Mouse (Mus musculus): Measurements from ENCODE around the gene Fndc3b. TPM values are rescaled to one million over a fixed set of nuclear protein-coding genes. Genes with fewer than 3 reads are reported as not detected.

The Fndc3b gene
- polyA plus RNA-seq, 1 experiment from 2014 or later = 28.0 TPM

DNA sequence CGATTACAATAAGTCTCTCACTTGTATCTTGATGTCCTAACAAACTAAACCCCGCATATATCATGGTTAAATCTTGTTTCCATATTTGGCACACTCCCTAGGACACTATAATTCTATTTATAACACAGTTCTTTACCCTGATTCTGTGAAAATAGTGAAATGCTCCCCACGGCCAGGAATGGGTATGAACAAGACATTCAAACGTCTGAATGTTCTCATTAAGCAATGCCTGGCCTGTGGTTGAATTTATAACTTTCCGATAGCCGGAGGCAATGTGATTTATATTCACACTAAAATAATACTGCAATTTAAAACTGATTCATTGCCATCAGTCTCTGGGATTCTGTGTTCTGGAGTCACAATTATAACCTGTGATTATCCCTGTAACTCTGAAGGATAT, 5.3 kb downstream of the Fndc3b start:
- Histone ChIP-seq H3K27ac (no peak overlapping the region), H3K27me3 (no peaks in the 10 kb centered on the region), H3K4me1 (peaks cover 16% of the 10 kb centered on the region; the same call in 1 of the 2 replicates), H3K36me3 (no peaks in the 10 kb centered on the region), H3K9me3 (no peaks in the 10 kb centered on the region), H3K4me3 (no peak overlapping the region), H3K4me2 (replicated peaks) (no peak overlapping the region), H3K9ac (no peak overlapping the region)
- WGBS = 80% methylated on average over 6 of the region's 6 CpGs
- ATAC-seq (ENCODE audit: insufficient number of reproducible peaks, insufficient read depth, low FRiP score, low TSS enrichment) = no peak

DNA sequence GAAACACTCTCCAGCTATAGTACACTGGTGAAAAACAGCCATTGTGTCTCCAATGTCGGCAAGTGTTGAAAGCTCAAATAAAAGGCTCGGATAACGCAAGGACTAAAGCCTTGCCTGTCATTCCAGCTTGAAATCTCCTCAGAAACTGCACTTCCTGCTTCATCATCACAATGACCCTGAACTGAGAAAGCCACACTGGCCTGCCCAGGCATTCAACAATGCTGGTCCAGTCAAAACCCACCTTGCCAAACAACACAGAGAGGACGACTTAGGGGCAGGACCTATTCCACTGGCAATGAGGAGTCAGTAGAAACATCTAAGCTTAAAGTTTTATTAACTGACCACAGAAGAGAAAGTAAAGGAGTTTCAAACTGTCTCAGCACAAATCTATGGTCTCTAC, 6.1 kb downstream of the Fndc3b start:
- WGBS = 59% methylated on average over 4 of the region's 4 CpGs
- Histone ChIP-seq H3K27me3 (no peaks in the 10 kb centered on the region), H3K4me2 (replicated peaks) (no peak overlapping the region), H3K4me3 (no peak overlapping the region), H3K9ac (no peak overlapping the region), H3K9me3 (no peaks in the 10 kb centered on the region), H3K4me1 (peaks cover 16% of the 10 kb centered on the region; the same call in 1 of the 2 replicates), H3K27ac (no peak overlapping the region), H3K36me3 (no peaks in the 10 kb centered on the region)
- no peak for ATAC-seq (ENCODE audit: insufficient number of reproducible peaks, insufficient read depth, low FRiP score, low TSS enrichment)

DNA sequence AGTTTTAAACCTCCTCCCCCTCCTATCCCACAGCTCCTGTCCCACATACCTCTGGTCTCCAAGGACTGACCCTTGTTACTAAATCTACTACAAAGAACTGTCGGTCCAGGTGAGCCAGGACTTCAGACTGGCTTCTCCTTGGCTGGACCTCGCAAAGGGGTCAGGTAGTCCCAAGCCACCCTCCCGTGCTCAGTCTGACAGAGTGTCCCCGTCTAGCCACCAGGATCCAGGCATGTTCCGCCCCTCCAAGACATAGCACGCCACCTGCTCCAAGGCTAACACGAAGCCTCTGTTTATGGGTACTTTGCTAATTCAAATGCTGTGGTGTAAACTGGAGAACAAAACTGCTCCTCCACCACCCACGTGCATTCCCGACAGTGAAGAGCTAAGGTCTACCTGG, 6.5 kb downstream of the Fndc3b start:
- no peak for ATAC-seq (ENCODE audit: insufficient number of reproducible peaks, insufficient read depth, low FRiP score, low TSS enrichment)
- Histone ChIP-seq H3K4me2 (replicated peaks) (no peak overlapping the region), H3K27me3 (no peaks in the 10 kb centered on the region), H3K36me3 (no peaks in the 10 kb centered on the region), H3K4me3 (no peak overlapping the region), H3K9me3 (no peaks in the 10 kb centered on the region), H3K9ac (no peak overlapping the region), H3K27ac (no peak overlapping the region), H3K4me1 (peaks cover 16% of the 10 kb centered on the region; the same call in 1 of the 2 replicates)
- 85% methylated on average over 9 of the region's 9 CpGs for WGBS

DNA sequence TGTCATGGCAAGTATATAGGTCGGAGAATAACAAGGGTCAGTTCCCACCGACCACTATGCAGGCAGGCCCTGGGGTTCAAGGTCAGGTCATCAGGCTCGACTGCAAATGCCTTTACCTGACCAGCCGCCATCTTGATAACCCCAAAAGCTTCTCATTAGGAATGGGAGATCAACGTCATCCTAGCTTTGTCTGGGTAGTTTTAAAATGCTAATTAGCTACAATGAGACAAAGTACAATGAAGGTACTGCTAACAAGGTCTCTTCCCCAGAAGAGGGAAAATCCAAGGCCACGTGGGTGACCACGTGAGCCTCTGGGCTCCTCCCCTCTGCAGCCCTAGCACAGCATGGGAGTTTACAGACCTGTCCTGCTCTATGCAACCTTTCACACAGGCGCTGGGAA, 7.6 kb downstream of the Fndc3b start:
- Histone ChIP-seq H3K4me2 (replicated peaks) (no peak overlapping the region), H3K4me3 (no peak overlapping the region), H3K4me1 (peaks cover 15% of the 10 kb centered on the region; the same call in 1 of the 2 replicates), H3K27ac (no peak overlapping the region), H3K9me3 (no peaks in the 10 kb centered on the region), H3K27me3 (no peaks in the 10 kb centered on the region), H3K36me3 (no peaks in the 10 kb centered on the region), H3K9ac (no peak overlapping the region)
- ATAC-seq (ENCODE audit: insufficient number of reproducible peaks, insufficient read depth, low FRiP score, low TSS enrichment) = no peak
- WGBS = 83% methylated on average over 8 of the region's 8 CpGs

DNA sequence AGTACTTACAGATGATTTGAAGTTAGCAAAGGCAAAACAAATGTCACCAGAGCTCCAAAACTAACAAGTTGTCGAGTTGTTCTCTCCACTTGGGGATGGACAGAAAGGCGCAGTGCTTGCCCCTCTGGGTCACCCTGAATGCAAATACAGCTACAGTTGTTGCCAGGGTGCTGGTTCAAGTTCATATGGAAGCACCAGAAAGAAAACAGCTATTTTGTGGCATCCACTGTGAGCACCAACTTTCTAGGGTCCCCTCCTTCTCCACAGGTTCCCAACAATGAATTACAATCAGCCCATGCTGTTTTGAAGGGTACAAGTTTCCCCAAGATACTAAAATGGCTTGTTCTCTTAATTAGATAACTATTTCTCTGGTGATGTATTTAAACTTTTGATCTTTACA, 8.0 kb downstream of the Fndc3b start:
- Histone ChIP-seq H3K9ac (no peak overlapping the region), H3K36me3 (no peaks in the 10 kb centered on the region)
- ATAC-seq (ENCODE audit: insufficient number of reproducible peaks, insufficient read depth, low FRiP score, low TSS enrichment) = no peak

DNA sequence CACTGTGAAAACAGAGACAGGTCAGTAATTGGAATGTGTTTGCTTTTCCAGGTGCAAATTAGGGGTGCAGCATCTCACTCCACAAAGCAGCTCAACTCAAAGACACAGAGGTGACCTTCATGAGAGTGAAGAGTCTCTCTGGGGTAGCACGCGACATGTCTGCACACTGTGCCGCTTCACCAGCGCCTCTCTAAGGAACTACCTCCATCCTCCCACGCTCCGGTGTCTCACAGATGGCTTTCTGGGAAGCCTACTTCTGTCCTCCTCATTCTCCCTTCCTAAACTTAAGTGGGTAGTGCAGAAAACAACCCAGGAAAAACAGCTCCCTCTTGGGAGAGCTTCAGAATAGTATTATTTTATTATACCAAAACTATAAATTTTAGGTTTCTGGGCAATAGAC, 12.4 kb downstream of the Fndc3b start:
- no peak for ATAC-seq (ENCODE audit: insufficient number of reproducible peaks, insufficient read depth, low FRiP score, low TSS enrichment)
- WGBS = 83% methylated on average over 6 of the region's 6 CpGs
- Histone ChIP-seq H3K27me3 (no peaks in the 10 kb centered on the region), H3K4me2 (replicated peaks) (no peak overlapping the region), H3K9ac (no peak overlapping the region), H3K4me3 (no peak overlapping the region), H3K27ac (no peak overlapping the region), H3K4me1 (peaks cover 20% of the 10 kb centered on the region), H3K9me3 (no peaks in the 10 kb centered on the region), H3K36me3 (no peaks in the 10 kb centered on the region)

More for the DNA sequence above, 8.0 kb downstream of the Fndc3b start:
- WGBS = 87% methylated on average over 2 of the region's 2 CpGs
- H3K4me3 ChIP-seq = no peak overlapping the region
- H3K9me3 ChIP-seq = no peaks in the 10 kb centered on the region
- H3K4me1 ChIP-seq = peaks cover 11% of the 10 kb centered on the region; the same call in 1 of the 2 replicates
- H3K27me3 ChIP-seq = no peaks in the 10 kb centered on the region
- H3K27ac ChIP-seq = no peak overlapping the region
- no peak overlapping the region for H3K4me2 ChIP-seq (replicated peaks)

DNA sequence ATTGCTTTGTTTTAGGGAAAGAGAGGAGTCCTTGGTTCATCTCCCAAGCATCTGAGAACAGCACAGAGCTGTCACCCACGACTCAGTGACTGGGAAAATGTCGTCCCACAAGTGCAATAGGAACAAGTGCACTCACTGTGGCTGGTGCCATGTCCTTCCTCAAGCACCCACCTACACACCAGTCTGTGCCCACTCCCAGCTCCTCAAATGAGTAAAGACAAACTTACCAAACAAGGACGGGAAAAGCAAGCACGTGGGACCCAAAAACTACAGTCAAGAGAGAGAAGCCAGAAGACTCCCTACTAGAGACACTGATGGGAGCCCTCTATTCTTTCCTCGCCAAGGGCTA, 14.7 kb downstream of the Fndc3b start:
- no peak overlapping the region for H3K9ac ChIP-seq
- H3K4me2 ChIP-seq (replicated peaks) = no peak overlapping the region
- H3K4me1 ChIP-seq = peaks cover 20% of the 10 kb centered on the region
- H3K27ac ChIP-seq = no peak overlapping the region
- no peaks in the 10 kb centered on the region for H3K27me3 ChIP-seq
- H3K9me3 ChIP-seq = no peaks in the 10 kb centered on the region
- H3K36me3 ChIP-seq = no peaks in the 10 kb centered on the region
- 81% methylated on average over 5 of the region's 5 CpGs for WGBS
- no peak overlapping the region for H3K4me3 ChIP-seq
- no peak for ATAC-seq (ENCODE audit: insufficient number of reproducible peaks, insufficient read depth, low FRiP score, low TSS enrichment)

DNA sequence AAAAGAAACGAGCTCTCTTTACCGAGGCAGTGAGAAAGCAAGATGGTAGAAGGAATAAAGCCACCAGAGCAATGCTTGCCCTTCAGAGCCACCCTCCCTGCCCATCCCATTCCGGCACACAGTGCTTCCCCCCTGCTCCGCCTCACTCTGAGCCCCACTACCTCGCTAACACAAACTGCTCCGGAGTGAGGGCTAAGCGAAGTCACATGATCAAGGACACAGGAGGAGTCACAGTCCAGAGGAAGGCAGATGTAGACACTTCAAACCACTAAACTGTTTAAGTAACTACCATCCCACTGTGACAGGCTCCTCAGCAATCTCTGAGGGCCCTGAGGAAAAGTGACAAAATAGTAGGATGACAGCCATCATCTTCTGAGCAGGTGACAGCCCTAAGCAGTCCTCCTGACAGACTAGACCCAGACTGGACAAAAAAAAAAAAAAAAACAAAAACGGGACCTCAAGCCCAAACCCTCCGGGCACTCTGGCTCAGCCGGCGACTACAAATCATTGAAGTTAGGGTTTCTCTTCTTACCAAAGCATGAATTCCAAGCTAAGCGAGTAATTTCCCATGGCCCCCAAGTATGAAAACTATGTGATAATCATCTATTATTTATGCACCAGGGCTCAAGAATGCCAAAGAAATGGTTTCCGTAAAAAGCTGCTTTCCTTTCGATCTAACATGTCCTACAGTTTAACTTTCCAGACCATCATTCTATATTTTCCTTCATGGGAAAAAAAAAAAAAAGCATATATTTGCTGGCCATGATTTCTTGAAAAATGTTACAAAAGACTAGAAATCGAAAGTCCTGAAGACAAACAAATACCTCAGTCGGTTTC, 15.3 kb downstream of the Fndc3b start:
- 0 out of 2 replicates have a peak overlapping the region, but pooled peaks have one; percentile 30 for H3K27ac ChIP-seq
- no peak overlapping the region for H3K9ac ChIP-seq
- H3K4me1 ChIP-seq = peaks cover 20% of the 10 kb centered on the region
- no peaks in the 10 kb centered on the region for H3K27me3 ChIP-seq
- no peak overlapping the region for H3K4me3 ChIP-seq
- no peak for ATAC-seq (ENCODE audit: insufficient number of reproducible peaks, insufficient read depth, low FRiP score, low TSS enrichment)
- no peaks in the 10 kb centered on the region for H3K36me3 ChIP-seq
- 62% methylated on average over 16 of the region's 16 CpGs for WGBS
- no peak overlapping the region for H3K4me2 ChIP-seq (replicated peaks)
- no peaks in the 10 kb centered on the region for H3K9me3 ChIP-seq

DNA sequence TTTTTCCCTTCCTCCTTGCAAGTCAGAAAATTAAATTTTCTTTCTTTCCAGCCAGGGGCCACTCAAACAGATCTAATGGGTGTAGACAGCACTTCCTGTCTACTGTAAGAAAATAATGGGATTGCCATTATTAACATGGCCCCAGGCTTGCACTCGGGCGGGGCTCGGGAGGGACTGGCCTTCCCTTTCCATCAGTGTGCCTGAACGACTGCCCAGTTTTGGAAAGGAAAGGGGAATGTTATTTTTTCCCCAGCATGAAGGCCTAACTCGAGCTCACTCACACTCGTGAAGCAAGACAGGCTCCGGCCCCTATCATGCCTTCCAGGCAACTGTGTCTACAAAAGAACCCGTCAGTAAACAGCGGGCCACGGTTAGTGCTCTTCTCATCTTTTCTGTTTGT, 16.5 kb downstream of the Fndc3b start:
- Histone ChIP-seq H3K4me3 (no peak overlapping the region), H3K9ac (no peak overlapping the region), H3K27ac (no peak overlapping the region), H3K36me3 (no peaks in the 10 kb centered on the region), H3K4me2 (replicated peaks) (no peak overlapping the region), H3K27me3 (no peaks in the 10 kb centered on the region), H3K4me1 (peaks cover 27% of the 10 kb centered on the region), H3K9me3 (no peaks in the 10 kb centered on the region)
- WGBS = 44% methylated on average over 10 of the region's 10 CpGs
- ATAC-seq (ENCODE audit: insufficient number of reproducible peaks, insufficient read depth, low FRiP score, low TSS enrichment) = no peak

DNA sequence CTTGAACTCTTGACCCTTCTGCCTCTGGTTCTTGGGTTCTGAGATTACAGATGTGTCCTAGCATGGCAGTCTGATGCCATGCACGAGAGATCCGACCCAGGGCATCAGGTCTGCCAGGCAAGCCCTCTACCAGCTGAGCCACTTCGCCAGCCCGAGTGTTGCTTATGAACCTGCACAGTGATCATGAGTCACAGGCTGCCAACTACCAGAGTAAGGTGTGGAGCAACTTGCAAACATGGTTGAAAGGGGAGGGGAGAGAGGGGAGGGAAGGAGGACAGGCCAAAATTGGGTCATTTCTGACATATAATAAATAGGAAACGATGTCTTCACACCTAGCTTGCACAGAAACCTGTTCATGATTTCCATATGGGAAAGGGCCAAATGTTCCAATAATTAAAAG, 17.0 kb downstream of the Fndc3b start:
- H3K4me1 ChIP-seq = peaks cover 27% of the 10 kb centered on the region

DNA sequence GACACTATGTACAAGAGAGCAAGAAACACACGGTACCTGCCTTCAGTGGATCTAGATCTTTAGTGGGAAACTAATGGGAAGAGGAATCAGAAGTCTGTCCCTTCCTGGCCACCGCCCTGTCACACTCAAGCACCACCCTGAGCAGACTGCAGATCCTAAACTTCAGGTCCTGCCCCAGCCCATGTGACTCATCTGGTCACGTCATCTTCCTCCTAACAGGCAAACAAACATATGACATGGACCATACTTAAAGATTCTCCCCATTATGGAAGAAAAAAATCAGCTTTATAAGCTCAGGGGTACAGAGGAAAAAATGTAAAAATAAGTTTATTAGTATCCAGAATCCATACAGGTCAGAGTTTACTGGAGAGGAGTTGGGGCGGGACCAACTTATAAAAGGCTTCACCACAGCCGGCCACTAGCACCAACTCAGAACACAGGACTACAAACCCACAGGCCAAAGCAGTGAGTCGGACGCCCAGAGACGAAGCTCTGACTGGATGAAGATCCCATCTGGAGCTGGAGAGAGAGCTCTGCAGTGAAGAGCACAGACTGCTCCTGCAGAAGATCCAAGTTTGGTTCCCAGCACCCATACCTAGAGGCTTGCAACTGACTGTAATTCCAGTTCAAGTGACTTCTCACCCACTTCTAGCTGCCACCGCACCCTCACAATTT, 19.5 kb downstream of the Fndc3b start:
- WGBS = 87% methylated on average over 9 of the region's 9 CpGs
- H3K27me3 ChIP-seq = no peaks in the 10 kb centered on the region
- no peak overlapping the region for H3K4me2 ChIP-seq (replicated peaks)
- no peaks in the 10 kb centered on the region for H3K36me3 ChIP-seq
- peaks cover 27% of the 10 kb centered on the region for H3K4me1 ChIP-seq
- no peak overlapping the region for H3K27ac ChIP-seq
- H3K9me3 ChIP-seq = no peaks in the 10 kb centered on the region
- H3K4me3 ChIP-seq = no peak overlapping the region
- ATAC-seq (ENCODE audit: insufficient number of reproducible peaks, insufficient read depth, low FRiP score, low TSS enrichment) = no peak
- no peak overlapping the region for H3K9ac ChIP-seq

More for the DNA sequence above, 17.0 kb downstream of the Fndc3b start:
- H3K4me2 ChIP-seq (replicated peaks) = no peak overlapping the region
- H3K27me3 ChIP-seq = no peaks in the 10 kb centered on the region
- H3K9me3 ChIP-seq = no peaks in the 10 kb centered on the region
- no peak overlapping the region for H3K27ac ChIP-seq
- H3K9ac ChIP-seq = no peak overlapping the region
- WGBS = 88% methylated on average over 5 of the region's 5 CpGs
- no peak for ATAC-seq (ENCODE audit: insufficient number of reproducible peaks, insufficient read depth, low FRiP score, low TSS enrichment)
- no peaks in the 10 kb centered on the region for H3K36me3 ChIP-seq
- H3K4me3 ChIP-seq = no peak overlapping the region

DNA sequence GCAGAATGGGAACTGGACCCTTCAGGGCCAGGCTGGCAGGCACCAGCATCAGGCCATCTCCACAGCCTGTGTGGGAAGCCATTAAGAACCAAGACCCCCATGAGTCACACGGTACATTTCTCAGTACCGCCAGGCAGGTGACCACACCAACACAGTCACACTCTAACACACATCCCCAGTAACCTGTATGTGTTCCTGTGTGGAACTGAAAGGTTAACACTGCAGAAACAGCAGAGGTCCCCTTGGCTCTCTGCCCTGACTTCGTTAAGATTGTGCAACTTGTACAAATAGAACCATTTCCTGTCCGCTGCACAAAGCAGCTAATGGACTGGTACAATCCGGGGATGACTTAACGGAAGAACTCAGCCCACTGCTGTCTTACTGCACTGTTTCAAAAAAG, 21.1 kb downstream of the Fndc3b start:
- 68% methylated on average over 6 of the region's 6 CpGs for WGBS
- Histone ChIP-seq H3K4me1 (peaks cover 20% of the 10 kb centered on the region), H3K36me3 (no peaks in the 10 kb centered on the region), H3K27me3 (no peaks in the 10 kb centered on the region), H3K27ac (no peak overlapping the region), H3K9me3 (no peaks in the 10 kb centered on the region), H3K4me3 (no peak overlapping the region), H3K9ac (no peak overlapping the region), H3K4me2 (replicated peaks) (no peak overlapping the region)
- ATAC-seq (ENCODE audit: insufficient number of reproducible peaks, insufficient read depth, low FRiP score, low TSS enrichment) = no peak
